Mouse (Mus musculus) testis, adult 2 months (tissue): ENCODE data around the gene Gm49486. TPM values are rescaled to one million over a fixed set of nuclear protein-coding genes. Genes with fewer than 3 reads are reported as not detected.

ENCODE experiments used
- H3K27ac ChIP-seq: fragments of 200-500 bp; 2 replicates; pipeline ENCODE4 v1.5.1; 2012; ENCODE audit warnings: low read depth, low read length; ENCODE audit not compliant: control insufficient read depth, insufficient read depth
- H3K27me3 ChIP-seq: fragments of 200-500 bp; 2 replicates; pipeline ENCODE4 v1.6.1; 2012; ENCODE audit warnings: mild to moderate bottlenecking, low read length, moderate library complexity; ENCODE audit not compliant: control insufficient read depth, insufficient read depth
- H3K36me3 ChIP-seq: fragments of 200-500 bp; 2 replicates; pipeline ENCODE4 v1.6.1; 2012; ENCODE audit warnings: mild to moderate bottlenecking, low read length; ENCODE audit not compliant: control insufficient read depth, insufficient read depth
- H3K4me1 ChIP-seq: fragments of 200-500 bp; 2 replicates; pipeline ENCODE4 v1.6.1; 2012; ENCODE audit warnings: low read length; ENCODE audit not compliant: control insufficient read depth, insufficient read depth
- H3K4me3 ChIP-seq: fragments of 200-500 bp; 2 replicates; pipeline ENCODE4 v1.5.1; 2012; ENCODE audit warnings: low read depth, mild to moderate bottlenecking, low read length, moderate library complexity, mixed read lengths; ENCODE audit not compliant: control insufficient read depth
- CTCF ChIP-seq: fragments of 200-500 bp; IDR thresholded peaks from 2 replicates; pipeline ENCODE4 v1.5.1; 2012; ENCODE audit warnings: low read depth, mild to moderate bottlenecking, inconsistent platforms, low read length, moderate library complexity; ENCODE audit not compliant: control insufficient read depth, insufficient read depth, insufficient replicate concordance
- POLR2A ChIP-seq: fragments of 200-500 bp; IDR thresholded peaks from 2 replicates; pipeline ENCODE4 v1.6.1; 2012; ENCODE audit warnings: low read depth, mild to moderate bottlenecking, inconsistent platforms, low read length, moderate library complexity; ENCODE audit not compliant: control insufficient read depth
- polyA plus RNA-seq: library from polyadenylated mRNA; depleted of rRNA; stranded (reverse); fragments of >200 nt; gene quantifications from 2 replicates; pipeline ENCODE4 v1.2.3, GENCODE M21; 2012; rRNA removed

Gene Gm49486
- polyA plus RNA-seq, 1 experiment, result 0.10 TPM

GRCm38 (mm10) chr15:79299563-79300155 lies 70.5 kb downstream of the Gm49486 start:
- Histone ChIP-seq H3K4me1 (no peaks in the 10 kb centered on the region), H3K36me3 (no peaks in the 10 kb centered on the region), H3K27me3 (no peaks in the 10 kb centered on the region), H3K27ac (no peak overlapping the region), H3K4me3 (no peak overlapping the region)
- no peak for TF ChIP-seq CTCF
- TF ChIP-seq POLR2A, result no peak

DNA sequence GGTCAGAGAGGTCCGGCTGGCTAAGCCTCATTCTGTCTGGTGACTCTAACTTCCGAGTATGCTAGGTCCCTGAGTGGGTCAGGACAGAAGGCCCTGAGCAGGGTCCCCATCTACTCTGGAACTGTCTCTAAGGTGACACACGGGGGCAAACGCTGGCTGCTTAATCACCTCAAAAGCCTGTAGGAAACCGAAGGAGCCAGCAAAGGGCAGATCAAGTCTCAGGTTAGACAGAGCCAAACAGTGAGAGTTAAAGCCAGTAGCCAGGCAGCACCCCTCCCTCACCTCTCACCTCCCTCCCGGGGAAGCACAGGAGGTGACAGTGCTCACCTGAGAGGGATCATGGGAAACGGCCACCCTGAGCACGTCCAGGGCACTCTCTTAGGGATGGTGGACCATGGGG lies 74.5 kb downstream of the Gm49486 start:
- no peak overlapping the region for H3K27ac ChIP-seq
- no peaks in the 10 kb centered on the region for H3K4me1 ChIP-seq
- H3K36me3 ChIP-seq, result no peaks in the 10 kb centered on the region; the same call in 1 of the 2 replicates
- TF ChIP-seq CTCF, result no peak
- no peak for TF ChIP-seq POLR2A
- no peaks in the 10 kb centered on the region for H3K27me3 ChIP-seq
- no peak overlapping the region for H3K4me3 ChIP-seq

- TF ChIP-seq POLR2A (no peak), CTCF (no peak)
- H3K27ac ChIP-seq, result no peak overlapping the region
- H3K27me3 ChIP-seq, result no peaks in the 10 kb centered on the region
- H3K36me3 ChIP-seq, result no peaks in the 10 kb centered on the region; the same call in 1 of the 2 replicates
- no peak overlapping the region for H3K4me3 ChIP-seq
- H3K4me1 ChIP-seq, result no peaks in the 10 kb centered on the region
Measured at GRCm38 (mm10) chr15:79304832-79305231, 75.6 kb downstream of the Gm49486 start.

- TF ChIP-seq POLR2A (no peak), CTCF (no peak)
- Histone ChIP-seq H3K36me3 (no peaks in the 10 kb centered on the region; the same call in 1 of the 2 replicates), H3K4me1 (no peaks in the 10 kb centered on the region), H3K4me3 (no peak overlapping the region), H3K27ac (no peak overlapping the region), H3K27me3 (no peaks in the 10 kb centered on the region)
Measured at GRCm38 (mm10) chr15:79306043-79306637, 76.9 kb downstream of the Gm49486 start.

Other genes with a start within 250 kb of the Gm49486 start
- 9.7 and 11.5 TPM in 2 replicates for gene H1f0, start 200.9 kb upstream of the Gm49486 start, polyA plus RNA-seq
- not detected in 2 replicates for gene Galr3, start 187.5 kb upstream of the Gm49486 start, polyA plus RNA-seq
- gene Ankrd54, start 166.5 kb upstream of the Gm49486 start, polyA plus RNA-seq, result 292 and 336 TPM in 2 replicates
- 110 and 117 TPM in 2 replicates for gene Eif3l, start 154.2 kb upstream of the Gm49486 start, polyA plus RNA-seq
- gene Micall1, start 120.5 kb upstream of the Gm49486 start, polyA plus RNA-seq, result 75.8 and 85.0 TPM in 2 replicates
- gene Polr2f, start 88.4 kb upstream of the Gm49486 start, polyA plus RNA-seq, result 41.1 and 42.2 TPM in 2 replicates
- 115 and 133 TPM in 2 replicates for gene 1700088E04Rik, start 88.1 kb upstream of the Gm49486 start, polyA plus RNA-seq
- gene Sox10, start 64.2 kb upstream of the Gm49486 start, polyA plus RNA-seq, result 1.5 and 1.6 TPM in 2 replicates
- 76.8 and 78.4 TPM in 2 replicates for gene Pick1, start 218 bp upstream of the Gm49486 start, polyA plus RNA-seq
- gene Slc16a8, start 25.4 kb downstream of the Gm49486 start, polyA plus RNA-seq, result not detected in 2 replicates
- 0.67 and 0.94 TPM in 2 replicates for gene Baiap2l2, start 56.1 kb downstream of the Gm49486 start, polyA plus RNA-seq
- 303 and 357 TPM in 2 replicates for gene Pla2g6, start 99.0 kb downstream of the Gm49486 start, polyA plus RNA-seq
- gene Maff, start 117.2 kb downstream of the Gm49486 start, polyA plus RNA-seq, result 0.77 and 1.1 TPM in 2 replicates
- 9.7 and 11.8 TPM in 2 replicates for gene Tmem184b, start 174.2 kb downstream of the Gm49486 start, polyA plus RNA-seq
- gene Csnk1e, start 226.2 kb downstream of the Gm49486 start, polyA plus RNA-seq, result 5.5 and 6.7 TPM in 2 replicates